Mouse (Mus musculus): Measurements from ENCODE around the gene St3gal5. TPM values are rescaled to one million over a fixed set of nuclear protein-coding genes. Genes with fewer than 3 reads are reported as not detected.

The St3gal5 gene
- polyA plus RNA-seq, 1 experiment from 2014 or later: 47.1 TPM

GRCm38 (mm10) chr6:72098691-72099090, 1.3 kb downstream of the St3gal5 start:
- H3K9ac ChIP-seq: peak overlapping the region; percentile 79; the same call in 1 of the 2 replicates
- WGBS: 42% methylated on average over 2 of the region's 2 CpGs
- H3K4me3 ChIP-seq: peak overlapping the region; percentile 59
- H3K27me3 ChIP-seq: no peaks in the 10 kb centered on the region
- H3K36me3 ChIP-seq: no peaks in the 10 kb centered on the region
- peaks cover 26% of the 10 kb centered on the region for H3K4me1 ChIP-seq
- peak overlapping the region; percentile 40; the same call in 1 of the 2 replicates for H3K27ac ChIP-seq
- H3K9me3 ChIP-seq (replicated peaks): no peaks in the 10 kb centered on the region
- H3K4me2 ChIP-seq (replicated peaks): peak overlapping the region; percentile 74
- ATAC-seq (ENCODE audit: low FRiP score): no peak

GRCm38 (mm10) chr6:72099281-72099680, 1.9 kb downstream of the St3gal5 start:
- H3K9ac ChIP-seq: peak overlapping the region; percentile 27
- H3K4me1 ChIP-seq: peaks cover 26% of the 10 kb centered on the region
- H3K27me3 ChIP-seq: no peaks in the 10 kb centered on the region
- H3K4me2 ChIP-seq (replicated peaks): peak overlapping the region; percentile 74
- H3K4me3 ChIP-seq: peak overlapping the region; percentile 59; the same call in 1 of the 2 replicates
- H3K9me3 ChIP-seq (replicated peaks): no peaks in the 10 kb centered on the region
- H3K27ac ChIP-seq: 0 out of 2 replicates have a peak overlapping the region, but pooled peaks have one; percentile 40
- no peaks in the 10 kb centered on the region for H3K36me3 ChIP-seq
- 79% methylated on average over 3 of the region's 3 CpGs for WGBS
- no peak for ATAC-seq (ENCODE audit: low FRiP score)

GRCm38 (mm10) chr6:72100171-72100570, 2.8 kb downstream of the St3gal5 start:
- Histone ChIP-seq H3K9me3 (replicated peaks) (no peaks in the 10 kb centered on the region), H3K27me3 (no peaks in the 10 kb centered on the region), H3K27ac (no peak overlapping the region), H3K4me3 (no peak overlapping the region), H3K4me1 (peaks cover 26% of the 10 kb centered on the region), H3K9ac (no peak overlapping the region), H3K36me3 (no peaks in the 10 kb centered on the region), H3K4me2 (replicated peaks) (no peak overlapping the region)
- ATAC-seq (ENCODE audit: low FRiP score): no peak
- WGBS: 72% methylated on average over 5 of the region's 5 CpGs

- H3K27me3 ChIP-seq: no peaks in the 10 kb centered on the region
- H3K9ac ChIP-seq: no peak overlapping the region
- H3K27ac ChIP-seq: no peak overlapping the region
- no peaks in the 10 kb centered on the region for H3K9me3 ChIP-seq (replicated peaks)
- H3K4me1 ChIP-seq: peaks cover 26% of the 10 kb centered on the region
- WGBS: 71% methylated on average over 8 of the region's 8 CpGs
- H3K4me2 ChIP-seq (replicated peaks): 0 out of 2 replicates have a peak overlapping the region, but pooled peaks have one; percentile 3
- no peaks in the 10 kb centered on the region for H3K36me3 ChIP-seq
- ATAC-seq (ENCODE audit: low FRiP score): no peak
- no peak overlapping the region for H3K4me3 ChIP-seq
Measured at GRCm38 (mm10) chr6:72100939-72101338, 3.5 kb downstream of the St3gal5 start.

GRCm38 (mm10) chr6:72101386-72101785, 4.0 kb downstream of the St3gal5 start:
- H3K4me2 ChIP-seq (replicated peaks): no peak overlapping the region
- no peaks in the 10 kb centered on the region for H3K9me3 ChIP-seq (replicated peaks)
- no peak for ATAC-seq (ENCODE audit: low FRiP score)
- no peaks in the 10 kb centered on the region for H3K36me3 ChIP-seq
- WGBS: 85% methylated on average over 4 of the region's 4 CpGs
- no peaks in the 10 kb centered on the region for H3K27me3 ChIP-seq
- H3K4me1 ChIP-seq: peaks cover 26% of the 10 kb centered on the region
- no peak overlapping the region for H3K27ac ChIP-seq
- H3K9ac ChIP-seq: no peak overlapping the region
- H3K4me3 ChIP-seq: no peak overlapping the region

GRCm38 (mm10) chr6:72102066-72102465, 4.7 kb downstream of the St3gal5 start:
- H3K9me3 ChIP-seq (replicated peaks): no peaks in the 10 kb centered on the region
- H3K27me3 ChIP-seq: no peaks in the 10 kb centered on the region
- 73% methylated on average over 5 of the region's 5 CpGs for WGBS
- H3K27ac ChIP-seq: no peak overlapping the region
- H3K36me3 ChIP-seq: no peaks in the 10 kb centered on the region
- no peak overlapping the region for H3K9ac ChIP-seq
- peaks cover 22% of the 10 kb centered on the region for H3K4me1 ChIP-seq
- ATAC-seq (ENCODE audit: low FRiP score): no peak
- no peak overlapping the region for H3K4me2 ChIP-seq (replicated peaks)
- H3K4me3 ChIP-seq: no peak overlapping the region

- H3K4me1 ChIP-seq: peaks cover 24% of the 10 kb centered on the region
- H3K4me2 ChIP-seq (replicated peaks): no peak overlapping the region
- no peak overlapping the region for H3K27ac ChIP-seq
- H3K36me3 ChIP-seq: no peaks in the 10 kb centered on the region
- no peak overlapping the region for H3K9ac ChIP-seq
- no peaks in the 10 kb centered on the region for H3K27me3 ChIP-seq
- H3K9me3 ChIP-seq (replicated peaks): no peaks in the 10 kb centered on the region
- 83% methylated on average over 7 of the region's 7 CpGs for WGBS
- H3K4me3 ChIP-seq: no peak overlapping the region
- no peak for ATAC-seq (ENCODE audit: low FRiP score)
Measured at GRCm38 (mm10) chr6:72104534-72104933, 7.1 kb downstream of the St3gal5 start.

- no peaks in the 10 kb centered on the region for H3K36me3 ChIP-seq
- H3K27me3 ChIP-seq: no peaks in the 10 kb centered on the region
- no peak overlapping the region for H3K9ac ChIP-seq
- 69% methylated on average over 14 of the region's 14 CpGs for WGBS
- ATAC-seq (ENCODE audit: low FRiP score): no peak
- no peak overlapping the region for H3K4me2 ChIP-seq (replicated peaks)
- H3K4me3 ChIP-seq: no peak overlapping the region
- peaks cover 17% of the 10 kb centered on the region; the same call in 1 of the 2 replicates for H3K4me1 ChIP-seq
- no peaks in the 10 kb centered on the region for H3K9me3 ChIP-seq (replicated peaks)
- no peak overlapping the region for H3K27ac ChIP-seq
Measured at GRCm38 (mm10) chr6:72108941-72109892, 11.8 kb downstream of the St3gal5 start.

- Histone ChIP-seq H3K36me3 (no peaks in the 10 kb centered on the region), H3K4me2 (replicated peaks) (no peak overlapping the region), H3K4me1 (peaks cover 17% of the 10 kb centered on the region; the same call in 1 of the 2 replicates), H3K4me3 (no peak overlapping the region), H3K27me3 (no peaks in the 10 kb centered on the region), H3K27ac (no peak overlapping the region), H3K9me3 (replicated peaks) (no peaks in the 10 kb centered on the region), H3K9ac (no peak overlapping the region)
- WGBS: 89% methylated on average over 3 of the region's 3 CpGs
- ATAC-seq (ENCODE audit: low FRiP score): no peak
Measured at GRCm38 (mm10) chr6:72110577-72110976, 13.2 kb downstream of the St3gal5 start.

GRCm38 (mm10) chr6:72112575-72112974, 15.2 kb downstream of the St3gal5 start:
- Histone ChIP-seq H3K4me2 (replicated peaks) (no peak overlapping the region), H3K9me3 (replicated peaks) (no peaks in the 10 kb centered on the region), H3K27ac (no peak overlapping the region), H3K36me3 (no peaks in the 10 kb centered on the region), H3K9ac (no peak overlapping the region), H3K4me3 (no peak overlapping the region), H3K27me3 (no peaks in the 10 kb centered on the region), H3K4me1 (peaks cover 17% of the 10 kb centered on the region; the same call in 1 of the 2 replicates)
- 48% methylated on average over 6 of the region's 6 CpGs for WGBS
- no peak for ATAC-seq (ENCODE audit: low FRiP score)

GRCm38 (mm10) chr6:72113093-72113702, 15.8 kb downstream of the St3gal5 start:
- WGBS: 93% methylated on average over 2 of the region's 2 CpGs
- Histone ChIP-seq H3K4me2 (replicated peaks) (no peak overlapping the region), H3K9me3 (replicated peaks) (no peaks in the 10 kb centered on the region), H3K27me3 (no peaks in the 10 kb centered on the region), H3K4me1 (peaks cover 17% of the 10 kb centered on the region; the same call in 1 of the 2 replicates), H3K9ac (no peak overlapping the region), H3K4me3 (no peak overlapping the region), H3K27ac (no peak overlapping the region), H3K36me3 (no peaks in the 10 kb centered on the region)
- ATAC-seq (ENCODE audit: low FRiP score): no peak

GRCm38 (mm10) chr6:72114902-72115301, 17.5 kb downstream of the St3gal5 start:
- no peaks in the 10 kb centered on the region for H3K27me3 ChIP-seq
- H3K4me2 ChIP-seq (replicated peaks): no peak overlapping the region
- H3K9me3 ChIP-seq (replicated peaks): no peaks in the 10 kb centered on the region
- H3K4me3 ChIP-seq: no peak overlapping the region
- 0 out of 2 replicates have a peak, but pooled peaks cover 6% of the 10 kb centered on the region for H3K4me1 ChIP-seq
- no peak for ATAC-seq (ENCODE audit: low FRiP score)
- no peak overlapping the region for H3K9ac ChIP-seq
- no peaks in the 10 kb centered on the region for H3K36me3 ChIP-seq
- no peak overlapping the region for H3K27ac ChIP-seq
- WGBS: 83% methylated on average over 7 of the region's 7 CpGs

Data from hindbrain, embryonic 12.5 days (tissue).